Mouse (Mus musculus) thymus, adult 2 months (tissue): ENCODE data around the gene Isoc2b.

Experiments
- CTCF ChIP-seq: fragments of 200-500 bp; IDR thresholded peaks from 2 replicates; pipeline ENCODE4 v1.5.1; 2012; ENCODE audit warnings: mild to moderate bottlenecking, control low read depth, low read length, moderate library complexity, borderline replicate concordance; ENCODE audit not compliant: control insufficient read depth, poor library complexity, insufficient read depth; ENCODE audit errors: extremely low read depth
- POLR2A ChIP-seq: fragments of 200-500 bp; IDR thresholded peaks from 2 replicates; pipeline ENCODE4 v1.6.1; 2012; ENCODE audit warnings: mild to moderate bottlenecking, low read length, control low read depth, moderate library complexity; ENCODE audit not compliant: control insufficient read depth, poor library complexity, insufficient read depth; ENCODE audit errors: extremely low read depth

- peak; percentile 64; the same call in 1 of the 2 replicates for TF ChIP-seq POLR2A
- 0 out of 2 replicates have a peak, but pooled peaks have one; percentile 48 for TF ChIP-seq CTCF
Observed at GRCm38 (mm10) chr7:4876753-4877221, 6.7 kb upstream of the Isoc2b start, which contains the start of gene Isoc2a.
